Mouse (Mus musculus) testis, adult 2 months (tissue): ENCODE data around the gene Lman1l. TPM values are rescaled to one million over a fixed set of nuclear protein-coding genes. Genes with fewer than 3 reads are reported as not detected.

Source experiments
- H3K27ac ChIP-seq: fragments of 200-500 bp; 2 replicates; pipeline ENCODE4 v1.5.1; 2012; ENCODE audit warnings: low read depth, low read length; ENCODE audit not compliant: control insufficient read depth, insufficient read depth
- H3K27me3 ChIP-seq: fragments of 200-500 bp; 2 replicates; pipeline ENCODE4 v1.6.1; 2012; ENCODE audit warnings: mild to moderate bottlenecking, low read length, moderate library complexity; ENCODE audit not compliant: control insufficient read depth, insufficient read depth
- H3K36me3 ChIP-seq: fragments of 200-500 bp; 2 replicates; pipeline ENCODE4 v1.6.1; 2012; ENCODE audit warnings: mild to moderate bottlenecking, low read length; ENCODE audit not compliant: control insufficient read depth, insufficient read depth
- H3K4me1 ChIP-seq: fragments of 200-500 bp; 2 replicates; pipeline ENCODE4 v1.6.1; 2012; ENCODE audit warnings: low read length; ENCODE audit not compliant: control insufficient read depth, insufficient read depth
- H3K4me3 ChIP-seq: fragments of 200-500 bp; 2 replicates; pipeline ENCODE4 v1.5.1; 2012; ENCODE audit warnings: low read depth, mild to moderate bottlenecking, low read length, moderate library complexity, mixed read lengths; ENCODE audit not compliant: control insufficient read depth
- CTCF ChIP-seq: fragments of 200-500 bp; IDR thresholded peaks from 2 replicates; pipeline ENCODE4 v1.5.1; 2012; ENCODE audit warnings: low read depth, mild to moderate bottlenecking, inconsistent platforms, low read length, moderate library complexity; ENCODE audit not compliant: control insufficient read depth, insufficient read depth, insufficient replicate concordance
- POLR2A ChIP-seq: fragments of 200-500 bp; IDR thresholded peaks from 2 replicates; pipeline ENCODE4 v1.6.1; 2012; ENCODE audit warnings: low read depth, mild to moderate bottlenecking, inconsistent platforms, low read length, moderate library complexity; ENCODE audit not compliant: control insufficient read depth
- polyA plus RNA-seq: library from polyadenylated mRNA; depleted of rRNA; stranded (reverse); fragments of >200 nt; gene quantifications from 2 replicates; pipeline ENCODE4 v1.2.3, GENCODE M21; 2012; rRNA removed

Lman1l gene
- polyA plus RNA-seq, result 0.06 TPM in 1 of 2 replicates, not detected in the other

GRCm38 (mm10) chr9:57620674-57621073 is at the start of gene Lman1l:
Gene Lman1l (minus strand): TSS chr9:57620774.
- no peaks in the 10 kb centered on the region for H3K27me3 ChIP-seq
- no peaks in the 10 kb centered on the region for H3K36me3 ChIP-seq
- H3K4me3 ChIP-seq, result no peak within 1 kb of the TSS
- H3K27ac ChIP-seq, result no peak within 1 kb of the TSS
- TF ChIP-seq CTCF (no peak), POLR2A (no peak)
- no peaks in the 10 kb centered on the region for H3K4me1 ChIP-seq

- Histone ChIP-seq H3K4me1 (no peaks in the 10 kb centered on the region), H3K4me3 (no peak overlapping the region), H3K27ac (no peak overlapping the region), H3K27me3 (no peaks in the 10 kb centered on the region), H3K36me3 (no peaks in the 10 kb centered on the region)
- TF ChIP-seq POLR2A (no peak), CTCF (no peak)
Measured at GRCm38 (mm10) chr9:57669566-57669965, 49.0 kb upstream of the Lman1l start.

GRCm38 (mm10) chr9:57668277-57668676 is 47.7 kb upstream of the Lman1l start:
- H3K4me1 ChIP-seq, result no peaks in the 10 kb centered on the region
- H3K4me3 ChIP-seq, result no peak overlapping the region
- TF ChIP-seq POLR2A (no peak), CTCF (no peak)
- no peaks in the 10 kb centered on the region for H3K36me3 ChIP-seq
- H3K27ac ChIP-seq, result no peak overlapping the region
- no peaks in the 10 kb centered on the region for H3K27me3 ChIP-seq

- H3K4me3 ChIP-seq, result no peak overlapping the region
- no peak for TF ChIP-seq CTCF
- TF ChIP-seq POLR2A, result no peak
- no peaks in the 10 kb centered on the region for H3K36me3 ChIP-seq
- H3K27ac ChIP-seq, result no peak overlapping the region
- no peaks in the 10 kb centered on the region for H3K4me1 ChIP-seq
- H3K27me3 ChIP-seq, result no peaks in the 10 kb centered on the region
Measured at GRCm38 (mm10) chr9:57667817-57668216, 47.2 kb upstream of the Lman1l start.

- H3K4me1 ChIP-seq, result no peaks in the 10 kb centered on the region
- H3K4me3 ChIP-seq, result no peak overlapping the region
- no peaks in the 10 kb centered on the region for H3K27me3 ChIP-seq
- no peaks in the 10 kb centered on the region for H3K36me3 ChIP-seq
- TF ChIP-seq POLR2A, result no peak
- TF ChIP-seq CTCF, result no peak
- H3K27ac ChIP-seq, result no peak overlapping the region
Measured at GRCm38 (mm10) chr9:57667136-57667535, 46.6 kb upstream of the Lman1l start.

- no peaks in the 10 kb centered on the region for H3K4me1 ChIP-seq
- no peak overlapping the region for H3K4me3 ChIP-seq
- no peak overlapping the region for H3K27ac ChIP-seq
- H3K27me3 ChIP-seq, result no peaks in the 10 kb centered on the region
- TF ChIP-seq POLR2A, result no peak
- TF ChIP-seq CTCF, result no peak
- no peaks in the 10 kb centered on the region for H3K36me3 ChIP-seq
Measured at GRCm38 (mm10) chr9:57666536-57666935, 46.0 kb upstream of the Lman1l start.

- no peak for TF ChIP-seq POLR2A
- no peak for TF ChIP-seq CTCF
- Histone ChIP-seq H3K36me3 (no peaks in the 10 kb centered on the region), H3K4me1 (no peaks in the 10 kb centered on the region), H3K27me3 (no peaks in the 10 kb centered on the region), H3K4me3 (no peak overlapping the region), H3K27ac (no peak overlapping the region)
Measured at GRCm38 (mm10) chr9:57664616-57665015, 44.0 kb upstream of the Lman1l start.

- Histone ChIP-seq H3K4me3 (no peak overlapping the region), H3K27ac (no peak overlapping the region), H3K27me3 (no peaks in the 10 kb centered on the region), H3K36me3 (no peaks in the 10 kb centered on the region), H3K4me1 (no peaks in the 10 kb centered on the region)
- TF ChIP-seq CTCF (no peak), POLR2A (no peak)
Measured at GRCm38 (mm10) chr9:57661552-57661951, 41.0 kb upstream of the Lman1l start.
